Mouse (Mus musculus): Measurements from ENCODE around the gene Ddx51. TPM values are rescaled to one million over a fixed set of nuclear protein-coding genes. Genes with fewer than 3 reads are reported as not detected.

Gene Ddx51
- 1 to 10 TPM; 8.6 to 9.7 TPM for total RNA-seq (2021)

- intact Hi-C loops (cut with DNase I) = loop anchor here (10.0 kb wide), 1 partner anchor 602 kb away; no protein-coding TSS in a partner anchor
- DNase-seq (ENCODE audit: low spot score) = peak; percentile 82
These were observed at the start of gene Ddx51, which contains the start of gene Noc4l for GRCm38 (mm10) chr5:110652719-110653648. Gene Ddx51 (plus strand): TSS chr5:110653451. Gene Noc4l (minus strand): TSS chr5:110653417.

- intact Hi-C loops (cut with DNase I) = no loop called here
- no peak for DNase-seq (ENCODE audit: low spot score)
These were observed 48.9 kb upstream of the Ddx51 start for GRCm38 (mm10) chr5:110604311-110604710.

- intact Hi-C loops (cut with DNase I) = no loop called here
- DNase-seq (ENCODE audit: low spot score) = no peak
These were observed 47.6 kb upstream of the Ddx51 start for GRCm38 (mm10) chr5:110605531-110606221.

GRCm38 (mm10) chr5:110607767-110608166 is 45.5 kb upstream of the Ddx51 start:
- intact Hi-C loops (cut with DNase I) = no loop called here
- no peak for DNase-seq (ENCODE audit: low spot score)

GRCm38 (mm10) chr5:110608336-110608735 is 44.9 kb upstream of the Ddx51 start:
- DNase-seq (ENCODE audit: low spot score) = no peak
- intact Hi-C loops (cut with DNase I) = no loop called here

GRCm38 (mm10) chr5:110608941-110609340 is 44.3 kb upstream of the Ddx51 start:
- no peak for DNase-seq (ENCODE audit: low spot score)
- intact Hi-C loops (cut with DNase I) = no loop called here

- no peak for DNase-seq (ENCODE audit: low spot score)
- intact Hi-C loops (cut with DNase I) = no loop called here
These were observed 43.8 kb upstream of the Ddx51 start for GRCm38 (mm10) chr5:110609425-110609824.

GRCm38 (mm10) chr5:110609868-110610267 is 43.4 kb upstream of the Ddx51 start:
- no peak for DNase-seq (ENCODE audit: low spot score)
- intact Hi-C loops (cut with DNase I) = no loop called here

GRCm38 (mm10) chr5:110610484-110610883 is 42.8 kb upstream of the Ddx51 start:
- DNase-seq (ENCODE audit: low spot score) = no peak

GRCm38 (mm10) chr5:110611435-110612158 is 41.7 kb upstream of the Ddx51 start:
- no peak for DNase-seq (ENCODE audit: low spot score)
- intact Hi-C loops (cut with DNase I) = no loop called here

More at GRCm38 (mm10) chr5:110610484-110610883, 42.8 kb upstream of the Ddx51 start:
- intact Hi-C loops (cut with DNase I) = no loop called here

GRCm38 (mm10) chr5:110619226-110619625 is 34.0 kb upstream of the Ddx51 start:
- DNase-seq (ENCODE audit: low spot score) = no peak
- intact Hi-C loops (cut with DNase I) = no loop called here

- intact Hi-C loops (cut with DNase I) = no loop called here
- no peak for DNase-seq (ENCODE audit: low spot score)
These were observed 28.9 kb upstream of the Ddx51 start for GRCm38 (mm10) chr5:110624319-110624718.

GRCm38 (mm10) chr5:110627351-110627750 is 25.9 kb upstream of the Ddx51 start:
- intact Hi-C loops (cut with DNase I) = no loop called here
- no peak for DNase-seq (ENCODE audit: low spot score)

- no peak for DNase-seq (ENCODE audit: low spot score)
- intact Hi-C loops (cut with DNase I) = no loop called here
These were observed 25.1 kb upstream of the Ddx51 start for GRCm38 (mm10) chr5:110628156-110628555.

- no peak for DNase-seq (ENCODE audit: low spot score)
- intact Hi-C loops (cut with DNase I) = no loop called here
These were observed 23.6 kb upstream of the Ddx51 start for GRCm38 (mm10) chr5:110629525-110630120.

- no peak for DNase-seq (ENCODE audit: low spot score)
- intact Hi-C loops (cut with DNase I) = loop anchor here (1.0 to 5.0 kb wide), 4 partner anchors 143 to 286 kb away; no protein-coding TSS in a partner anchor
These were observed 17.1 kb upstream of the Ddx51 start for GRCm38 (mm10) chr5:110635951-110636707.

- intact Hi-C loops (cut with DNase I) = loop anchor here (5.0 kb wide), 2 partner anchors 261 to 284 kb away; no protein-coding TSS in a partner anchor
These were observed 14.8 kb upstream of the Ddx51 start for GRCm38 (mm10) chr5:110638306-110639074.

GRCm38 (mm10) chr5:110639459-110639858 is 13.8 kb upstream of the Ddx51 start:
- intact Hi-C loops (cut with DNase I) = loop anchor here (5.0 kb wide), 2 partner anchors 262 to 283 kb away; no protein-coding TSS in a partner anchor

More at GRCm38 (mm10) chr5:110638306-110639074, 14.8 kb upstream of the Ddx51 start:
- DNase-seq (ENCODE audit: low spot score) = no peak

More at GRCm38 (mm10) chr5:110639459-110639858, 13.8 kb upstream of the Ddx51 start:
- DNase-seq (ENCODE audit: low spot score) = peak; percentile 21

Measured in heart, postnatal 25 days (tissue).